Mouse (Mus musculus) liver, embryonic 13.5 days (tissue): ENCODE data around the gene Hipk1. TPM values are rescaled to one million over a fixed set of nuclear protein-coding genes. Genes with fewer than 3 reads are reported as not detected.
"Not testable (repeated sequence)": the region's sequence is repeated elsewhere in the genome, so short reads cannot be mapped to it uniquely, and the experiment has no call there.

Experiments
- ATAC-seq: fragments of 200-750 bp; cut with Nextera tagmentation; 2 replicates; pipeline ENCODE4 v1.8.0; 2017; ENCODE audit warnings: low read depth, mild to moderate bottlenecking, moderate number of reproducible peaks, moderate library complexity
- DNase-seq: peaks from one replicate; pipeline ENCODE4 v3.0.0; 2022
- H3K27ac ChIP-seq: fragments of 300-500 bp; sonication (generic); 2 replicates; pipeline ENCODE4 v1.5.1; 2015; ENCODE audit warnings: moderate library complexity, mild to moderate bottlenecking, inconsistent platforms
- H3K27me3 ChIP-seq: fragments of 300-500 bp; sonication (generic); 2 replicates; pipeline ENCODE4 v1.6.1; 2015; ENCODE audit warnings: mild to moderate bottlenecking, inconsistent platforms
- H3K36me3 ChIP-seq: fragments of 300-500 bp; sonication (generic); 2 replicates; pipeline ENCODE4 v1.6.1; 2015; ENCODE audit warnings: mild to moderate bottlenecking, inconsistent platforms
- H3K4me1 ChIP-seq: fragments of 300-500 bp; sonication (generic); replicated peaks from 2 replicates; pipeline ENCODE4 v1.6.1; 2015; ENCODE audit warnings: inconsistent platforms
- H3K4me2 ChIP-seq: fragments of 300-500 bp; sonication (generic); 2 replicates; pipeline ENCODE4 v1.6.1; 2015; ENCODE audit warnings: inconsistent platforms, mild to moderate bottlenecking, moderate library complexity
- H3K4me3 ChIP-seq: fragments of 300-500 bp; sonication (generic); replicated peaks from 2 replicates; pipeline ENCODE4 v1.5.1; 2015; ENCODE audit warnings: mild to moderate bottlenecking, inconsistent platforms
- H3K9ac ChIP-seq: fragments of 300-500 bp; sonication (generic); 2 replicates; pipeline ENCODE4 v1.6.1; 2015; ENCODE audit warnings: mild to moderate bottlenecking, inconsistent platforms
- H3K9me3 ChIP-seq: fragments of 300-500 bp; sonication (generic); replicated peaks from 2 replicates; pipeline ENCODE4 v1.6.1; 2016; ENCODE audit warnings: inconsistent platforms
- WGBS: fragments of 180-500 bp; shearing (Covaris S2); methylation state at CpG from one replicate; pipeline ENCODE4 v1.1.7; 2015; ENCODE audit not compliant: insufficient replicate concordance; 5-methylcytosine and 5-hydroxymethylcytosine counted together
- polyA plus RNA-seq: library from polyadenylated mRNA; unstranded; fragments of >200 nt; fragmentation: Nextera tagmentation; extraction: Ambion mirVana; gene quantifications from 2 replicates; pipeline ENCODE4 v1.2.1, GENCODE M21; 2015

The Hipk1 gene
- 12.8 and 14.2 TPM in 2 replicates for polyA plus RNA-seq

GRCm38 (mm10) chr3:103791230-103792110 is at the start of gene Hipk1:
Gene Hipk1 (minus strand): TSS chr3:103791563.
- DNase-seq (peak; percentile 90), ATAC-seq (peak; percentile 90)
- Histone ChIP-seq H3K36me3 (peaks cover 4% of the 10 kb centered on the region), H3K4me1 (peaks cover 75% of the 10 kb centered on the region), H3K27me3 (no peaks in the 10 kb centered on the region), H3K4me3 (peak within 1 kb of the TSS; percentile 99), H3K4me2 (peak within 1 kb of the TSS; percentile 76), H3K9ac (peak within 1 kb of the TSS; percentile 100), H3K9me3 (no peaks in the 10 kb centered on the region), H3K27ac (peak within 1 kb of the TSS; percentile 96)
- 7% methylated on average over 49 of the region's 49 CpGs for WGBS

GRCm38 (mm10) chr3:103840946-103841345 is 49.6 kb upstream of the Hipk1 start:
- not testable (repeated sequence) for H3K4me1 ChIP-seq, DNase-seq, H3K4me2 ChIP-seq, H3K4me3 ChIP-seq, H3K9me3 ChIP-seq, ATAC-seq, H3K27me3 ChIP-seq, H3K9ac ChIP-seq, H3K36me3 ChIP-seq, H3K27ac ChIP-seq
- WGBS, result 57% methylated on average over 7 of the region's 7 CpGs

GRCm38 (mm10) chr3:103840195-103840594 is 48.8 kb upstream of the Hipk1 start:
- DNase-seq, H3K9ac ChIP-seq, H3K36me3 ChIP-seq, H3K27me3 ChIP-seq, H3K4me1 ChIP-seq, H3K4me3 ChIP-seq, ATAC-seq, H3K9me3 ChIP-seq, H3K27ac ChIP-seq, H3K4me2 ChIP-seq: not testable (repeated sequence)
- 79% methylated on average over 3 of the region's 3 CpGs for WGBS

GRCm38 (mm10) chr3:103839711-103840110 is 48.3 kb upstream of the Hipk1 start:
- 83% methylated on average over 6 of the region's 6 CpGs for WGBS
- DNase-seq (no peak), ATAC-seq (no peak)
- Histone ChIP-seq H3K4me3 (no peak overlapping the region), H3K36me3 (no peaks in the 10 kb centered on the region), H3K4me2 (no peak overlapping the region), H3K9ac (no peak overlapping the region), H3K4me1 (no peaks in the 10 kb centered on the region), H3K9me3 (no peaks in the 10 kb centered on the region), H3K27ac (no peak overlapping the region), H3K27me3 (no peaks in the 10 kb centered on the region)

GRCm38 (mm10) chr3:103836453-103836852 is 45.1 kb upstream of the Hipk1 start:
- Histone ChIP-seq H3K9me3 (no peaks in the 10 kb centered on the region), H3K9ac (no peak overlapping the region), H3K4me3 (no peak overlapping the region), H3K36me3 (no peaks in the 10 kb centered on the region), H3K4me1 (peaks cover 19% of the 10 kb centered on the region), H3K27me3 (no peaks in the 10 kb centered on the region), H3K4me2 (no peak overlapping the region), H3K27ac (no peak overlapping the region)
- no peak for DNase-seq
- 84% methylated on average over 5 of the region's 5 CpGs for WGBS
- ATAC-seq, result no peak

- H3K4me2 ChIP-seq, result no peak overlapping the region
- H3K36me3 ChIP-seq, result no peaks in the 10 kb centered on the region
- peaks cover 24% of the 10 kb centered on the region for H3K4me1 ChIP-seq
- no peak overlapping the region for H3K4me3 ChIP-seq
- no peak for DNase-seq
- no peaks in the 10 kb centered on the region for H3K27me3 ChIP-seq
- no peaks in the 10 kb centered on the region for H3K9me3 ChIP-seq
- WGBS, result 72% methylated on average over 10 of the region's 10 CpGs
- no peak overlapping the region for H3K27ac ChIP-seq
- no peak overlapping the region for H3K9ac ChIP-seq
- no peak for ATAC-seq
These were observed 44.6 kb upstream of the Hipk1 start for GRCm38 (mm10) chr3:103835951-103836310.

- H3K36me3 ChIP-seq, result no peaks in the 10 kb centered on the region
- H3K27ac ChIP-seq, result no peak overlapping the region
- ATAC-seq, result no peak
- WGBS, result 71% methylated on average over 6 of the region's 6 CpGs
- no peak overlapping the region for H3K4me2 ChIP-seq
- H3K4me3 ChIP-seq, result no peak overlapping the region
- no peaks in the 10 kb centered on the region for H3K9me3 ChIP-seq
- H3K4me1 ChIP-seq, result peaks cover 25% of the 10 kb centered on the region
- H3K9ac ChIP-seq, result no peak overlapping the region
- no peak for DNase-seq
- no peaks in the 10 kb centered on the region for H3K27me3 ChIP-seq
These were observed 44.0 kb upstream of the Hipk1 start for GRCm38 (mm10) chr3:103835272-103835950.

- H3K4me2 ChIP-seq, result no peak overlapping the region
- DNase-seq (no peak), ATAC-seq (no peak)
- H3K9me3 ChIP-seq, result no peaks in the 10 kb centered on the region
- no peaks in the 10 kb centered on the region for H3K27me3 ChIP-seq
- H3K4me3 ChIP-seq, result no peak overlapping the region
- no peaks in the 10 kb centered on the region for H3K36me3 ChIP-seq
- H3K9ac ChIP-seq, result no peak overlapping the region
- no peak overlapping the region for H3K27ac ChIP-seq
- H3K4me1 ChIP-seq, result peaks cover 25% of the 10 kb centered on the region
- 88% methylated on average over 2 of the region's 2 CpGs for WGBS
These were observed 42.6 kb upstream of the Hipk1 start for GRCm38 (mm10) chr3:103834001-103834400.

- H3K36me3 ChIP-seq, result no peaks in the 10 kb centered on the region
- H3K9me3 ChIP-seq, result no peaks in the 10 kb centered on the region
- no peak within 1 kb of the TSS for H3K9ac ChIP-seq
- DNase-seq (no peak), ATAC-seq (peak; percentile 79)
- H3K27ac ChIP-seq, result peak within 1 kb of the TSS; percentile 69
- peaks cover 25% of the 10 kb centered on the region for H3K4me1 ChIP-seq
- H3K4me3 ChIP-seq, result no peak within 1 kb of the TSS
- H3K27me3 ChIP-seq, result no peaks in the 10 kb centered on the region
- peak within 1 kb of the TSS; percentile 39 for H3K4me2 ChIP-seq
These were observed 41.1 kb upstream of the Hipk1 start, which contains the start of gene Bcl2l15 for GRCm38 (mm10) chr3:103832426-103832825. Gene Bcl2l15 (plus strand): TSS chr3:103832601.

GRCm38 (mm10) chr3:103831146-103831545 is 39.8 kb upstream of the Hipk1 start:
- no peak for DNase-seq
- no peak for ATAC-seq
- no peaks in the 10 kb centered on the region for H3K27me3 ChIP-seq
- peaks cover 4% of the 10 kb centered on the region for H3K36me3 ChIP-seq
- no peak overlapping the region for H3K27ac ChIP-seq
- H3K9ac ChIP-seq, result no peak overlapping the region
- peaks cover 25% of the 10 kb centered on the region for H3K4me1 ChIP-seq
- no peaks in the 10 kb centered on the region for H3K9me3 ChIP-seq
- H3K4me2 ChIP-seq, result no peak overlapping the region
- WGBS, result 76% methylated on average over 7 of the region's 7 CpGs
- no peak overlapping the region for H3K4me3 ChIP-seq

GRCm38 (mm10) chr3:103830681-103831080 is 39.3 kb upstream of the Hipk1 start:
- not testable (repeated sequence) for H3K27me3 ChIP-seq, DNase-seq, ATAC-seq, H3K36me3 ChIP-seq, H3K4me2 ChIP-seq, H3K27ac ChIP-seq, H3K9ac ChIP-seq, H3K9me3 ChIP-seq, H3K4me3 ChIP-seq
- 83% methylated on average over 1 of the region's 1 CpGs for WGBS
- H3K4me1 ChIP-seq, result peaks cover 25% of the 10 kb centered on the region
